Mouse (Mus musculus) midbrain, embryonic 15.5 days (tissue): ENCODE data around the gene Cst8. TPM values are rescaled to one million over a fixed set of nuclear protein-coding genes. Genes with fewer than 3 reads are reported as not detected.
"Not testable (repeated sequence)": the region's sequence is repeated elsewhere in the genome, so short reads cannot be mapped to it uniquely, and the experiment has no call there.

ENCODE experiments used
- ATAC-seq: fragments of 200-750 bp; cut with Nextera tagmentation; replicated peaks from 2 replicates; pipeline ENCODE4 v1.8.0; 2017; ENCODE audit warnings: moderate TSS enrichment
- H3K27ac ChIP-seq: fragments of 300-500 bp; sonication (generic); 2 replicates; pipeline ENCODE4 v1.5.1; 2015; ENCODE audit warnings: mild to moderate bottlenecking, inconsistent platforms
- H3K27me3 ChIP-seq: fragments of 300-500 bp; sonication (generic); replicated peaks from 2 replicates; pipeline ENCODE4 v1.6.1; 2015; ENCODE audit warnings: inconsistent platforms
- H3K36me3 ChIP-seq: fragments of 300-500 bp; sonication (generic); replicated peaks from 2 replicates; pipeline ENCODE4 v1.6.1; 2015; ENCODE audit warnings: inconsistent platforms
- H3K4me1 ChIP-seq: fragments of 300-500 bp; sonication (generic); 2 replicates; pipeline ENCODE4 v1.6.1; 2015; ENCODE audit warnings: inconsistent platforms
- H3K4me2 ChIP-seq: fragments of 300-500 bp; sonication (generic); 2 replicates; pipeline ENCODE4 v1.6.1; 2015; ENCODE audit warnings: inconsistent platforms, mild to moderate bottlenecking, moderate library complexity
- H3K4me3 ChIP-seq: fragments of 300-500 bp; sonication (generic); 2 replicates; pipeline ENCODE4 v1.5.1; 2015; ENCODE audit warnings: mild to moderate bottlenecking, inconsistent platforms
- H3K9ac ChIP-seq: fragments of 300-500 bp; sonication (generic); 2 replicates; pipeline ENCODE4 v1.6.1; 2015; ENCODE audit warnings: mild to moderate bottlenecking, inconsistent platforms
- H3K9me3 ChIP-seq: fragments of 300-500 bp; sonication (generic); 2 replicates; pipeline ENCODE4 v1.6.1; 2016; ENCODE audit warnings: inconsistent platforms
- WGBS: fragments of 180-500 bp; shearing (Covaris S2); methylation state at CpG from one replicate; pipeline ENCODE4 v1.1.7; 2015; ENCODE audit warnings: mixed read lengths; 5-methylcytosine and 5-hydroxymethylcytosine counted together
- polyA plus RNA-seq: library from polyadenylated mRNA; unstranded; fragments of >200 nt; fragmentation: Nextera tagmentation; extraction: Ambion mirVana; gene quantifications from 2 replicates; pipeline ENCODE4 v1.2.1, GENCODE M21; 2015

Cst8 gene
- not detected in 2 replicates for polyA plus RNA-seq

- Histone ChIP-seq H3K36me3 (no peaks in the 10 kb centered on the region), H3K27ac (no peak within 1 kb of the TSS), H3K27me3 (no peaks in the 10 kb centered on the region), H3K9ac (no peak within 1 kb of the TSS), H3K4me3 (no peak within 1 kb of the TSS), H3K4me2 (no peak within 1 kb of the TSS), H3K9me3 (no peaks in the 10 kb centered on the region), H3K4me1 (no peaks in the 10 kb centered on the region)
- ATAC-seq: no peak
- 94% methylated on average over 1 of the region's 1 CpGs for WGBS
Measured at GRCm38 (mm10) chr2:148798485-148798884, at the start of gene Cst8. Gene Cst8 (plus strand): TSS chr2:148798785.

GRCm38 (mm10) chr2:148750058-148750457, 48.5 kb upstream of the Cst8 start, which contains the start of gene Cstl1:
Gene Cstl1 (plus strand): TSS chr2:148750358.
- Histone ChIP-seq H3K27ac (no peak within 1 kb of the TSS), H3K4me2 (no peak within 1 kb of the TSS), H3K27me3 (no peaks in the 10 kb centered on the region), H3K36me3 (no peaks in the 10 kb centered on the region), H3K4me1 (no peaks in the 10 kb centered on the region), H3K9me3 (no peaks in the 10 kb centered on the region), H3K9ac (no peak within 1 kb of the TSS), H3K4me3 (no peak within 1 kb of the TSS)
- no peak for ATAC-seq
- WGBS: 78% methylated on average over 1 of the region's 1 CpGs

- Histone ChIP-seq H3K9ac (peak overlapping the region; percentile 33; the same call in 1 of the 2 replicates), H3K27ac (no peak overlapping the region), H3K36me3 (no peaks in the 10 kb centered on the region), H3K4me2 (peak overlapping the region; percentile 61), H3K4me1 (no peaks in the 10 kb centered on the region), H3K27me3 (no peaks in the 10 kb centered on the region), H3K4me3 (peak overlapping the region; percentile 39), H3K9me3 (no peaks in the 10 kb centered on the region)
- WGBS: 17% methylated on average over 15 of the region's 15 CpGs
- ATAC-seq: peak; percentile 94
Measured at GRCm38 (mm10) chr2:148751893-148752813, 46.4 kb upstream of the Cst8 start.

GRCm38 (mm10) chr2:148754310-148754846, 44.2 kb upstream of the Cst8 start:
- no peaks in the 10 kb centered on the region for H3K36me3 ChIP-seq
- H3K4me2 ChIP-seq: no peak overlapping the region
- WGBS: 71% methylated on average over 1 of the region's 1 CpGs
- H3K9me3 ChIP-seq: no peaks in the 10 kb centered on the region
- no peak overlapping the region for H3K9ac ChIP-seq
- no peak overlapping the region for H3K4me3 ChIP-seq
- ATAC-seq: no peak
- H3K27ac ChIP-seq: no peak overlapping the region
- no peaks in the 10 kb centered on the region for H3K4me1 ChIP-seq
- H3K27me3 ChIP-seq: no peaks in the 10 kb centered on the region

GRCm38 (mm10) chr2:148763648-148764388, 34.8 kb upstream of the Cst8 start:
- ATAC-seq: no peak
- Histone ChIP-seq H3K9ac (no peak overlapping the region), H3K27ac (no peak overlapping the region), H3K4me1 (no peaks in the 10 kb centered on the region), H3K27me3 (no peaks in the 10 kb centered on the region), H3K4me2 (no peak overlapping the region), H3K4me3 (no peak overlapping the region), H3K9me3 (no peaks in the 10 kb centered on the region), H3K36me3 (no peaks in the 10 kb centered on the region)
- WGBS: 92% methylated on average over 1 of the region's 1 CpGs

- H3K4me1 ChIP-seq, H3K4me3 ChIP-seq, H3K9ac ChIP-seq, H3K9me3 ChIP-seq, H3K4me2 ChIP-seq, H3K27me3 ChIP-seq, H3K27ac ChIP-seq, H3K36me3 ChIP-seq, ATAC-seq: not testable (repeated sequence)
- 97% methylated on average over 4 of the region's 4 CpGs for WGBS
Measured at GRCm38 (mm10) chr2:148771397-148771796, 27.2 kb upstream of the Cst8 start, which contains the start of gene Cst11. Gene Cst11 (minus strand): TSS chr2:148771497.

GRCm38 (mm10) chr2:148781709-148782108, 16.9 kb upstream of the Cst8 start, which contains the start of gene 8030411F24Rik:
Gene 8030411F24Rik (plus strand): TSS chr2:148782009.
- Histone ChIP-seq H3K27ac (no peak within 1 kb of the TSS), H3K4me1 (no peaks in the 10 kb centered on the region), H3K9ac (no peak within 1 kb of the TSS), H3K9me3 (no peaks in the 10 kb centered on the region), H3K36me3 (no peaks in the 10 kb centered on the region), H3K4me2 (no peak within 1 kb of the TSS), H3K27me3 (no peaks in the 10 kb centered on the region), H3K4me3 (no peak within 1 kb of the TSS)
- WGBS: 14% methylated on average over 1 of the region's 1 CpGs
- no peak for ATAC-seq

GRCm38 (mm10) chr2:148789142-148789541, 9.4 kb upstream of the Cst8 start, which contains the start of gene Cst12:
Gene Cst12 (plus strand): TSS chr2:148789361.
- WGBS: 94% methylated on average over 6 of the region's 6 CpGs
- no peaks in the 10 kb centered on the region for H3K36me3 ChIP-seq

GRCm38 (mm10) chr2:148801491-148801921, 2.9 kb downstream of the Cst8 start:
- no peaks in the 10 kb centered on the region for H3K27me3 ChIP-seq
- H3K27ac ChIP-seq: no peak overlapping the region
- no peak overlapping the region for H3K4me3 ChIP-seq
- no peaks in the 10 kb centered on the region for H3K9me3 ChIP-seq
- 71% methylated on average over 3 of the region's 3 CpGs for WGBS
- ATAC-seq: no peak
- no peaks in the 10 kb centered on the region for H3K36me3 ChIP-seq
- H3K4me1 ChIP-seq: no peaks in the 10 kb centered on the region
- no peak overlapping the region for H3K9ac ChIP-seq
- H3K4me2 ChIP-seq: no peak overlapping the region

More at GRCm38 (mm10) chr2:148789142-148789541, 9.4 kb upstream of the Cst8 start, which contains the start of gene Cst12:
- Histone ChIP-seq H3K27ac (no peak within 1 kb of the TSS), H3K9ac (no peak within 1 kb of the TSS), H3K4me3 (no peak within 1 kb of the TSS), H3K4me2 (no peak within 1 kb of the TSS), H3K9me3 (no peaks in the 10 kb centered on the region), H3K27me3 (no peaks in the 10 kb centered on the region), H3K4me1 (no peaks in the 10 kb centered on the region)
- no peak for ATAC-seq

- 82% methylated on average over 6 of the region's 6 CpGs for WGBS
- Histone ChIP-seq H3K36me3 (no peaks in the 10 kb centered on the region), H3K4me2 (no peak overlapping the region), H3K9ac (no peak overlapping the region), H3K27ac (no peak overlapping the region), H3K9me3 (no peaks in the 10 kb centered on the region), H3K4me1 (no peaks in the 10 kb centered on the region), H3K4me3 (no peak overlapping the region), H3K27me3 (no peaks in the 10 kb centered on the region)
- ATAC-seq: no peak
Measured at GRCm38 (mm10) chr2:148806696-148807095, 8.1 kb downstream of the Cst8 start.

GRCm38 (mm10) chr2:148819909-148820308, 21.3 kb downstream of the Cst8 start, which contains the start of gene Cst13:
Gene Cst13 (plus strand): TSS chr2:148820081.
- no peak for ATAC-seq
- Histone ChIP-seq H3K9ac (no peak within 1 kb of the TSS), H3K4me2 (no peak within 1 kb of the TSS), H3K27me3 (no peaks in the 10 kb centered on the region), H3K4me3 (no peak within 1 kb of the TSS), H3K36me3 (no peaks in the 10 kb centered on the region), H3K9me3 (no peaks in the 10 kb centered on the region), H3K27ac (no peak within 1 kb of the TSS), H3K4me1 (no peaks in the 10 kb centered on the region)

- 66% methylated on average over 1 of the region's 1 CpGs for WGBS
- Histone ChIP-seq H3K27ac (no peak overlapping the region), H3K9ac (no peak overlapping the region), H3K9me3 (no peaks in the 10 kb centered on the region), H3K4me2 (no peak overlapping the region), H3K27me3 (no peaks in the 10 kb centered on the region), H3K36me3 (no peaks in the 10 kb centered on the region), H3K4me3 (no peak overlapping the region), H3K4me1 (no peaks in the 10 kb centered on the region)
- no peak for ATAC-seq
Measured at GRCm38 (mm10) chr2:148825986-148826385, 27.4 kb downstream of the Cst8 start.
